Mouse (Mus musculus): ENCODE results near the gene Ndufaf8.

Ndufaf8 gene

GRCm38 (mm10) chr11:120134847-120135530 is 36.3 kb downstream of the Ndufaf8 start:
- DNase-seq (ENCODE audit: low spot score) = no peak

DNA sequence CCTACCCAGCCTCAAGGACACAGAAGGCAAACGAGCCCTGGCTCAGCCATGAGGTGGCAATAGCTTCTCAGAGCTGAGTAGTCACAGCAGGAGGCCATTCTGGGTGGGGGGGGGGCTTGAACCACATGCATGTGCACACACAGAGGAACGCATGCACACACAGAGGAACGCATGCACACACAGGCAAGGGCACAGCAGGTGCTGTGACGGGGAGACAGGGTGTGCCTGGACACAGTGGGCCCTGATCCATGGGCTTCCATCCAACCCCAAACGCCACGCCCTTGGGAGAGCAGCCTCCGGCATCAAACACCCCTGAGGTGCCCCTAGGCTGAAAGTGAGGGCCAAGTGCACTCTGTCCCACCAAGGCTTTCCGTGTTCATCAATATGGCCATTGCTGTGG is 37.5 kb downstream of the Ndufaf8 start:
- no peak for DNase-seq (ENCODE audit: low spot score)

DNA sequence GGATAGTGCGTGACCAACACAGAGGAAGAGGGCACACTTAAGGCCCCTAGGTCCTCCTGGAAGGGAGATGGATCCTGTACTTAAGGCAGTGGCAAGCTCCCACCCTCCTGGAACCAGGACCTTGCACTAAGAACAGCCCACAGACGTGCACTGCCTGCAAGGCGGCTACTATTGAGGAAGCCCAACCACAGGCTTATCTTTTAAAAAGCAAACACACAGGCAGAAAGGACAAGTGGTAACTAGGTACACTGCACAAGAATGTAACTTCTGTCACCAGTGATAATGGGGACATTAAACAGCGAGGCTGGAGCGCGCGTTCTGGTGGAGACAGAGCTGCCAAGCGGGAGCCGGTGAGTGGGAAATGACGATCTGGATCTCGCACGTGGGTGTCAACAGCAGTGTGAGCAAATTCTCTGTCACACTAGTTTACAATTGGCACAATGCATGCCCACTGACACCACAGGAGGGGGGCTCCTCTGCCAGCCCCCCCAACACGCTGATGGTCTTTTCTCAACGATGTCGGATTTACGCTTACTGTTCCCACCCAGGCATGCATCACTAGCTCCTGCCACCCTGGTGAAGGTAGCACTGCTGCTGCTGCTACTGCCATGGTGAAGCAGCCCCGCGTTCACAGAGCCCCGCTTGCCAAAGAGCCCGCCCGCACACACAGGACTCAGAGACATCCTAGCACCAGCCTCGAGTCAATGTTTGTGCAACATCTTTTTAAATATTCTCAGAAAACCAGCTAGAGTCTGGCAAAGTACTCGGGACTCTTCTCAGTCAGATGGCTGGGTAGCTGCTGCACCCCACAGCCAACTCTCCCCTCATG is 38.3 kb downstream of the Ndufaf8 start:
- DNase-seq (ENCODE audit: low spot score) = no peak

- DNase-seq (ENCODE audit: low spot score) = no peak
Observed at GRCm38 (mm10) chr11:120137625-120138004, 38.9 kb downstream of the Ndufaf8 start.

DNA sequence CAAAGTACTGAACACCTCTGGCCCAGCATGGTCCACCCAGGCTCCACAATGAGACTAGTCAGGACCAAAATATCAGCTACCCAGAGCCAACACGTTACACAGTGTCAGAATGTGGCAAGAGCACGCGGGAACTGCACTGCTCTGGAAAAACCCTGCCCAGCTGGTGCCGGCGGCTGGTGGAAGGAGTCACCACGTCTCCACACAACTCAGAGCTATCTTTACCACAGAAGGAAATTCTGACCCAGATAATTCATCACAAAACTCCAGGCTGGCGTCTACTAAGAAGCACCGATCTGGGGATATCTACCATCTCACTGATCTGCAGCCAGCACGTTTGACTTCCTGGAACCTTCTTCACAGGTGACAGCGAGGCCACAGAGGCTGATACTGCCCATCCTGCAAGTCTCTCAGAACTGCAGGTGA is 40.6 kb downstream of the Ndufaf8 start:
- DNase-seq (ENCODE audit: low spot score) = no peak

GRCm38 (mm10) chr11:120140255-120140654 is 41.5 kb downstream of the Ndufaf8 start:
- no peak for DNase-seq (ENCODE audit: low spot score)

DNA sequence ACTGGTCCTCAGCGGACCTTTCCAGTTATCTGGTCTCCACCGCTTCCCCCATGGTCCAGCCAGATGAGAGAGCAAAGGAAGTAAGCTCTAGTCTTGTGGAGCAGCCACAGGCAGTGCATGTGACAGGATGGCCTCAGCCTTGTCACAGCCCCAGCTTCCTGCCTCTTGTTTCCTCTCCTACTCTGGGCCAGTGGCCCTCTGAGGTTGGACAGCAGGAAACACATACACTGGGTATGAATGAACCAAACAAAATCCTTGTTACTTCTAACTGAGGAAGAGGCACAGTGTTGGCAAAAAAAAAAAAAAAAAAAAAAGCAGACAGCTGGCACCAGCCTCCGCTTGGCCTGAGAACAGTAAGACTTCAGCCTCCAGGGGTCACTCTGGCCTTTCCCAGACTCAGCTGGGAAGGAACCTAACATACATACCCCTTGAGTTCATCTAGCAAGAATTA is 43.9 kb downstream of the Ndufaf8 start:
- DNase-seq (ENCODE audit: low spot score) = no peak

- no peak for DNase-seq (ENCODE audit: low spot score)
Observed at GRCm38 (mm10) chr11:120143708-120144497, 45.2 kb downstream of the Ndufaf8 start.

- no peak for DNase-seq (ENCODE audit: low spot score)
Observed at GRCm38 (mm10) chr11:120148201-120148855, 49.6 kb downstream of the Ndufaf8 start.

GRCm38 (mm10) chr11:120149510-120150200 is 50.9 kb downstream of the Ndufaf8 start:
- DNase-seq (ENCODE audit: low spot score) = no peak

All from ovary, postnatal 10 days (tissue).